Mouse (Mus musculus) CH12.LX (cell line): ENCODE measurements at regions not wholly inside any gene's neighbourhood (a gene's known extent, or its start where the extent isn't known, plus 50 kb on each side); places are given as distances from the start of the nearest gene placed in this dataset.

Source experiments
- DNase-seq: peaks from one replicate; pipeline ENCODE4 v3.0.0-alpha.2; 2013; ENCODE audit errors: extremely low read depth
- H3K27ac ChIP-seq: 2 replicates; pipeline ENCODE4 v1.5.1; 2012; ENCODE audit warnings: low read depth, mild to moderate bottlenecking, control low read depth, moderate library complexity; ENCODE audit not compliant: insufficient read depth
- H3K27me3 ChIP-seq: replicated peaks from 2 replicates; pipeline ENCODE3; 2012; ENCODE audit warnings: inconsistent platforms
- H3K36me3 ChIP-seq, 2 experiments: replicated peaks in 1 of 2; 2 replicates each; pipeline versions ENCODE3 to v1.6.1; 2012; ENCODE audit warnings: inconsistent platforms in 1 of 2, low read length in 1 of 2, mild to moderate bottlenecking in 1 of 2, mixed read lengths in 1 of 2, moderate library complexity in 1 of 2; ENCODE audit not compliant: control insufficient read depth in 1 of 2, insufficient read depth in 1 of 2
- H3K4me1 ChIP-seq, 2 experiments: 2 replicates each; pipeline ENCODE4 v1.6.1; 2012; ENCODE audit warnings: inconsistent platforms in 1 of 2, moderate library complexity in 1 of 2; ENCODE audit not compliant: insufficient read depth in 2 of 2, control insufficient read depth in 1 of 2
- H3K4me2 ChIP-seq: 2 replicates; pipeline ENCODE4 v1.6.1; 2012; ENCODE audit warnings: low read depth, mild to moderate bottlenecking, control low read depth; ENCODE audit not compliant: poor library complexity, insufficient read depth, severe bottlenecking
- H3K4me3 ChIP-seq, 3 experiments: fragments of 150-350 bp in 1 of 3; sonication (generic) in 1 of 3; replicated peaks in 1 of 3; 2 replicates each; pipeline versions ENCODE3 to v1.5.1; 2011 to 2012; ENCODE audit warnings: low read depth in 2 of 3, low read length in 2 of 3, mild to moderate bottlenecking in 2 of 3, moderate library complexity in 2 of 3, control low read depth in 1 of 3, improper control_type of control experiment in 1 of 3, inconsistent platforms in 1 of 3, mixed read lengths in 1 of 3; ENCODE audit not compliant: poor library complexity in 1 of 3
- H3K79me2 ChIP-seq: replicated peaks from 2 replicates; pipeline ENCODE4 v1.6.1; 2012; ENCODE audit warnings: mild to moderate bottlenecking, moderate library complexity; ENCODE audit not compliant: control insufficient read depth, poor library complexity, insufficient read depth, severe bottlenecking; ENCODE audit errors: extremely low read depth
- H3K9ac ChIP-seq: 2 replicates; pipeline ENCODE4 v1.6.1; 2012; ENCODE audit warnings: low read depth, mild to moderate bottlenecking, control low read depth, moderate library complexity; ENCODE audit not compliant: insufficient read depth
- H3K9me3 ChIP-seq: replicated peaks from 2 replicates; pipeline ENCODE3; 2012; ENCODE audit warnings: low read length, inconsistent platforms, mixed read lengths
- BHLHE40 ChIP-seq: IDR thresholded peaks from 2 replicates; pipeline ENCODE4 v1.6.1; 2011; ENCODE audit warnings: mild to moderate bottlenecking, low read depth, low read length, improper control_type of control experiment
- CHD2 ChIP-seq: IDR thresholded peaks from 2 replicates; pipeline ENCODE4 v1.6.1; 2011; ENCODE audit warnings: low read length, improper control_type of control experiment
- E2F4 ChIP-seq: IDR thresholded peaks from 2 replicates; pipeline ENCODE4 v1.6.1; 2011; ENCODE audit warnings: low read depth, low read length, improper control_type of control experiment; ENCODE audit not compliant: insufficient replicate concordance
- ETS1 ChIP-seq: conservative IDR thresholded peaks from 2 replicates; pipeline ENCODE4 v1.6.1; 2012; ENCODE audit warnings: low read depth, mild to moderate bottlenecking, inconsistent platforms, low read length, improper control_type of control experiment, moderate library complexity
- NRF1 ChIP-seq: IDR thresholded peaks from 2 replicates; pipeline ENCODE4 v1.6.1; 2014; ENCODE audit warnings: low read depth, mild to moderate bottlenecking, inconsistent platforms, low read length, improper control_type of control experiment, moderate library complexity
- POLR2AphosphoS2 ChIP-seq: IDR thresholded peaks from 2 replicates; pipeline ENCODE4 v1.6.1; 2011; ENCODE audit warnings: low read depth, low read length, improper control_type of control experiment
- RCOR1 ChIP-seq: conservative IDR thresholded peaks from 2 replicates; pipeline ENCODE4 v1.6.1; 2012; ENCODE audit warnings: low read depth, mild to moderate bottlenecking, inconsistent platforms, low read length, improper control_type of control experiment
- SMC3 ChIP-seq: IDR thresholded peaks from 2 replicates; pipeline ENCODE4 v1.6.1; 2011; ENCODE audit warnings: low read depth, low read length, improper control_type of control experiment
- TCF12 ChIP-seq: IDR thresholded peaks from 2 replicates; pipeline ENCODE4 v1.6.1; 2014; ENCODE audit warnings: low read depth, mild to moderate bottlenecking, inconsistent platforms, low read length, improper control_type of control experiment
- UBTF ChIP-seq: IDR thresholded peaks from 2 replicates; pipeline ENCODE4 v1.6.1; 2012; ENCODE audit warnings: low read depth, mild to moderate bottlenecking, inconsistent platforms, low read length, improper control_type of control experiment, moderate library complexity
- USF1 ChIP-seq: IDR thresholded peaks from 2 replicates; pipeline ENCODE4 v1.6.1; 2014; ENCODE audit warnings: low read depth, mild to moderate bottlenecking, inconsistent platforms, low read length, improper control_type of control experiment
- USF2 ChIP-seq: conservative IDR thresholded peaks from 2 replicates; pipeline ENCODE4 v1.6.1; 2011; ENCODE audit warnings: low read depth, low read length, improper control_type of control experiment
- ZC3H11A ChIP-seq: IDR thresholded peaks from 2 replicates; pipeline ENCODE4 v1.6.1; 2012; ENCODE audit warnings: low read depth, mild to moderate bottlenecking, inconsistent platforms, low read length, improper control_type of control experiment
- ZMIZ1 ChIP-seq: IDR thresholded peaks from 2 replicates; pipeline ENCODE4 v1.6.1; 2012; ENCODE audit warnings: low read depth, mild to moderate bottlenecking, inconsistent platforms, low read length, improper control_type of control experiment
- dilution Hi-C: fragments of 300-500 bp; cut with MboI; formaldehyde crosslinking; loops from 2 replicates; pipeline ENCODE4 v1.14.3; 2020; ENCODE audit warnings: low sequenced_read_pairs; ENCODE audit not compliant: extremely low pct_unique_long_range_greater_than_20kb, extremely low pct_ligation_motif_present
- in situ Hi-C: fragments of 300-500 bp; cut with MboI; formaldehyde crosslinking; loops from 3 replicates; pipeline ENCODE4 v1.14.3; 2019; ENCODE audit warnings: low sequenced_read_pairs, low pct_ligation_motif_present, low pct_unique_long_range_greater_than_20kb, mixed read lengths

- peaks cover 8 to 23% of the 10 kb centered on the region in 2 experiments; a peak in 3 of 4 replicates for H3K4me1 ChIP-seq
- peaks cover 0 to 4% of the 10 kb centered on the region in 2 experiments for H3K36me3 ChIP-seq
- no peak overlapping the region for H3K4me2 ChIP-seq
- in situ Hi-C loops, result no loop called here
- DNase-seq, result no peak
- H3K9me3 ChIP-seq, result no peaks in the 10 kb centered on the region
- dilution Hi-C loops, result no loop called here
- no peaks in the 10 kb centered on the region for H3K79me2 ChIP-seq
- no peak overlapping the region for H3K9ac ChIP-seq
- no peak overlapping the region for H3K4me3 ChIP-seq
- no peak overlapping the region for H3K27ac ChIP-seq
- no peaks in the 10 kb centered on the region for H3K27me3 ChIP-seq
- no peak for TF ChIP-seq BHLHE40
- TF ChIP-seq E2F4, result no peak
- TF ChIP-seq ETS1, result no peak
- no peak for TF ChIP-seq ZC3H11A
- no peak for TF ChIP-seq UBTF
- TF ChIP-seq USF2, result no peak
- no peak for TF ChIP-seq SMC3
- no peak for TF ChIP-seq USF1
- no peak for TF ChIP-seq CHD2
- no peak for TF ChIP-seq TCF12
These were observed 107.8 kb upstream of the Arid2 start for GRCm38 (mm10) chr15:96179511-96179910.

GRCm38 (mm10) chr15:96180036-96180435, 107.3 kb upstream of the Arid2 start:
- Histone ChIP-seq H3K27ac (no peak overlapping the region), H3K9me3 (no peaks in the 10 kb centered on the region), H3K4me1 (peaks cover 9 to 28% of the 10 kb centered on the region in 2 experiments; a peak in 3 of 4 replicates), H3K4me3 (no peak overlapping the region), H3K4me2 (no peak overlapping the region), H3K36me3 (peaks cover 0 to 5% of the 10 kb centered on the region in 2 experiments)
- in situ Hi-C loops, result no loop called here
- no peak for DNase-seq
- TF ChIP-seq RCOR1 (no peak), ZC3H11A (no peak), POLR2AphosphoS2 (no peak), E2F4 (no peak), UBTF (no peak), NRF1 (no peak)
- TF ChIP-seq, all 38 proteins: peak for 0
- dilution Hi-C loops, result no loop called here
- no peaks in the 10 kb centered on the region for H3K27me3 ChIP-seq
- no peak overlapping the region for H3K9ac ChIP-seq
- H3K79me2 ChIP-seq, result no peaks in the 10 kb centered on the region

GRCm38 (mm10) chr15:96180977-96181376, 106.3 kb upstream of the Arid2 start:
- no peak for TF ChIP-seq ZMIZ1
- Histone ChIP-seq H3K9ac (no peak overlapping the region), H3K79me2 (no peaks in the 10 kb centered on the region), H3K4me3 (no peak overlapping the region), H3K9me3 (no peaks in the 10 kb centered on the region), H3K36me3 (peaks cover 0 to 5% of the 10 kb centered on the region in 2 experiments), H3K4me2 (no peak overlapping the region), H3K4me1 (peaks cover 9 to 36% of the 10 kb centered on the region in 2 experiments; a peak in 3 of 4 replicates), H3K27me3 (no peaks in the 10 kb centered on the region), H3K27ac (no peak overlapping the region)
- dilution Hi-C loops, result no loop called here
- in situ Hi-C loops, result no loop called here
- peak; percentile 19 for DNase-seq
